Mouse (Mus musculus): ENCODE data around the gene Gm29776.

Gene Gm29776

DNA sequence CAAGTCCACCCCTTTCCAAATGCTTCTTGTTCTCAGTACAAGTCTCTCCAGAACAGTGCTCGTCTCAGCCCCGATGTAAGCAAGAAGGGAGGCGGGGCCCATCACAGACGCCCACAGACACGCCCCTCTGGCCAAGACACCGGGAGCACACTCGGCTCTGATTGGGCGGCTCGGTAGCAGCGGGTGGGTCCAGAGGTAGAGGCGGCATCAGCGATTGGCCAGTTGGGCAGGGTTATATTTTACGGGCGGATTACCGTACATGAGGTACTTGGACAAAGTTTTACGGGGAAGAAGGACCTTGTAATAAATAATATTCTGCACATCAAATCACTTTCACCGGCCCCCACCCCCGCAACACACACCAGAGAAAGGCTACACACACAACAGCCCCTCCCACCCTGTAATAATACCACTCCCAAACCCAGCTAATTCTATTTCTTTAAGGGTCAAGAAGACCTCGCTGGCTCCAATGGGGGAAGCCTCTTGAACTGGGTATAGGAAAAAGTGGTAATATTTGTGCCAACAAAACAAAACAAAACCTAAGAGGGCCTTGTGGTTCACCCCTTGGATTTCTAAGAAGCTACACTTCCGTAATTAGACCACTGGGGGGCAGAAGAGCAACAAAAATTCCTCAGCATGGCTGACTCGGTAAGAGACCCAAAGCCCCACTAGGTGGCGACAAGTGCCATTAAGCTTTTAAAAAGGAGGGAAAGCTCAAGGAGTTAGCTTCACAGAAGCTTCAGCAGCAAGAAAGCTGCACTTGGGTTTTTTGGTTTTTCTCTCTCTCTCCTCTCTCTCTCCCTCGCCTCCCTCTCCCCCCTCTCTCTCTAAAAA lies 47.8 kb downstream of the Gm29776 start:
- DNase-seq (ENCODE audit: low read depth, low spot score): peak; percentile 92

GRCm38 (mm10) chr14:54647900-54648299 lies 50.7 kb downstream of the Gm29776 start:
- no peak for DNase-seq (ENCODE audit: low read depth, low spot score)

DNA sequence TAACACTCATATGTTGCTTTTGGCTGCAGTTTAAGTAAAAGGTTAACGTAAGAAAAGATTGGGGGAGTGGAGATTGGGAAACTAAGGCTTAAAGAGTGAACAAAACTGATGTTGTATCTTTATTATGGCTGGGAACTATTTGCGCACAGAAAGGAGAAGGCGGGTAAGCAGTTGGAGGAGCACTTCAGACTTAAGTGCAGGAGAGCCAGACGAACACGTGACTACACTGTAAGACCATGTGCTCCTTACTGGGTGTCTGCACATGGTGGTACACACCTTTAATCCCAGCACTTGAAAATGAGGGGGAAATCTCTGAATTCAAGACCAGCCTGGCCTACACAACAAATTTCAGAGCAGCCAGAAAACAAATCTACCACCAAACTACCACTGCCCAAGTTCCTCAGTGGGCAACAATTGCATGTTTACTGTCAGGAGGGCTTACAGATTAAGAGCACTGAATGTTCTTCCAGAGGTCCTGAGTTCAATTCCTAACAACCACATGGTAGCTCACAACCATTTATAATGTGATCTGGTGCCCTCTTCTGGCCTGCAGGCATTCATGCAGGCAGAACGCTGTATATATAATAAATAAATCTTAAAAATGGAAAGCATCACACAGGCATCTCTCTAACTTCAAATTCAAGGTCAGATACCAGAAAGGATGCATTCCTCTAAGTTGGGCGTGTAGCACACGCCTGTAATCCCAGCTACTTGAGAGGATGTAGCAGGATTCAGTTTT lies 51.6 kb downstream of the Gm29776 start:
- DNase-seq (ENCODE audit: low read depth, low spot score): no peak

DNA sequence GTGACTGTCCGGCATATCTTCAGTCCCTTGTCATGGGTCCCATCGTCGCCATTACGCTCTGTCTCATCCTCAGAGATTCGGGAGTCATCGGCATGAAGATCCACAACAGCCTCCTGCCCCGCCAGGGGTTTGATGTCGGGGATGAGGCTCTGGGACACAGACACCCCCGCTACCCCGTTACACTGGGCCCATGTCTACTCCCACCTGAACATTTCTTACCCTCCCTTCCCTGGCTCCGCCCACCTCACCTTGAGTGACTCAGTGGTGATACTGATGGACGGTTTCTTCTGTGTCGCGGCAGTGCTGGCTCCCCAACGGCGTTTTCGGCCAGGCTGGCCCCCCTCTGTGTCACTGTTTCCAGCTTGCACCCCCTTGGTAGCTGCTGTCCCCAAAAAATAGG lies 52.2 kb downstream of the Gm29776 start:
- no peak for DNase-seq (ENCODE audit: low read depth, low spot score)

GRCm38 (mm10) chr14:54644294-54644693 lies 54.3 kb downstream of the Gm29776 start:
- no peak for DNase-seq (ENCODE audit: low read depth, low spot score)

DNA sequence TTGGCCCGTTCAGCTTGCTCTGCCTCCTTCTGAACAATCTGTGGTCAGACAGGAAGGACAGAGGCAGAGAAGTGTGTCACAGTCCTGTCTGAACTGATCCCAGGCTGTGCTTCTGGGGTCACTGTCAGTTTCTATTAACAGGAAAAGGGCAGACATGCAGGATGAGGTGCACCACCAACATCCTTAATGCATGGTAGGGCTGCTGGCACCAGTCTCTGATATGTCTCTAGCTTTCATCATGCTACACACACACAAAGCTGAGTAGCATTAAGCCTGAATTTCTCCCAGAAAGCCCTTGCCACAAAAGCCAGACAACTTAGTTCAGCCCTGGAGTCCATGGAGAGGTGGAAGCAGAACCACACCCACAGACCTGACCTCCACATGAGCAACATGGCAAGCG lies 55.6 kb downstream of the Gm29776 start:
- no peak for DNase-seq (ENCODE audit: low read depth, low spot score)
